Mouse (Mus musculus): Measurements from ENCODE around the gene Pear1.

DNA sequence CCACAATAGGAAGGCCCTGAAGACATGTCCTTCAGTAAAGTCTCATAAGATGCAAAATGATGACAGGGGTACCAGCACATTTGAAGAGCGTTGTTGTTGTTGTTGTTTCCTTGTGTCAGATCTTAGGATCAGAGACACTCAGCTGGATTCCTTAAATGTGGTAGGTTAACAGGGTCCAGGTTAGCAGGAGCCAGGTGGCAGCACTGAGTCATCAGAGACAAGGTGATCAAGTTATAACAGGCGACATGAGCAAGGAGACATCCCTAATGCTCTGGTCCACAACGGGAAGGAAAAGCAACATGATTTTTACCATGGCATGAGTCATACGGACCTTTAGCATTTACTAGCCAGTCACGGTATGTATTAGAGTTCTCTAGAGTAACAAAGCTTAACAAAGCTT is 9.4 kb upstream of the Pear1 start:
- no peak for TF ChIP-seq POLR2A (IDR thresholded peaks at IDR 0.05; ENCODE audit: control insufficient read depth, extremely low read depth, insufficient read depth, low read length, poor library complexity)
- no peak for TF ChIP-seq CTCF (IDR thresholded peaks at IDR 0.05; ENCODE audit: borderline replicate concordance, control insufficient read depth, extremely low read depth, insufficient read depth, low read length, poor library complexity)

Data from thymus, adult 2 months (tissue).